Mouse (Mus musculus): ENCODE data around the gene Fbxo11. TPM values are rescaled to one million over a fixed set of nuclear protein-coding genes. Genes with fewer than 3 reads are reported as not detected.
"Not testable (repeated sequence)": the region's sequence is repeated elsewhere in the genome, so short reads cannot be mapped to it uniquely, and the experiment has no call there.

The Fbxo11 gene
- polyA plus RNA-seq, 1 experiment from 2014 or later, result 36.4 TPM

DNA sequence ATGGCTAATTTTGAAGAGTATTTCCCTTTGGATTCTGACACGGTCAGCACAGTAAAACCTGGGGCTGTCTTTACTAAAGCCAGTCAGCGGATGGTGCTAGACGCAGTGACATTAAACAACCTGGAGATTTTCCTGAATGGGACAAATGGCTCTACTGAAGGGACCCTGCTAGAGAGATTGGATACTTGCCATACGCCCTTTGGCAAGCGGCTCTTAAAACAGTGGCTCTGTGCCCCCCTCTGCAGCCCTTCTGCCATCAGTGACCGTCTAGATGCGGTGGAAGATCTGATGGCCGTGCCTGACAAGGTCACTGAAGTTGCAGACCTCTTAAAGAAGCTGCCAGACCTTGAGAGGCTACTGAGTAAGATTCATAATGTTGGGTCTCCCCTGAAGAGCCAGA, 79.2 kb downstream of the Fbxo11 start:
- no peaks in the 10 kb centered on the region for H3K9me3 ChIP-seq (replicated peaks; ENCODE audit: control insufficient read depth, low read length)
- WGBS, result 91% methylated on average over 8 of the region's 8 CpGs
- H3K4me1 ChIP-seq (ENCODE audit: control insufficient read depth, insufficient read depth, low read length), result no peaks in the 10 kb centered on the region
- no peak overlapping the region for H3K9ac ChIP-seq (replicated peaks; ENCODE audit: low read length)
- no peak overlapping the region for H3K27ac ChIP-seq (replicated peaks; ENCODE audit: low read depth, low read length)
- H3K27me3 ChIP-seq (ENCODE audit: control insufficient read depth, insufficient read depth, low read length), result no peaks in the 10 kb centered on the region
- ATAC-seq (replicated peaks; ENCODE audit: insufficient number of reproducible peaks, low FRiP score, low TSS enrichment, low read depth), result no peak
- H3K4me2 ChIP-seq (ENCODE audit: low read depth, low read length), result no peak overlapping the region
- no peak overlapping the region for H3K4me3 ChIP-seq (ENCODE audit: low read depth, low read length)
- peaks cover 10% of the 10 kb centered on the region for H3K36me3 ChIP-seq (replicated peaks; ENCODE audit: control insufficient read depth, insufficient read depth, low read depth, low read length)
- no peak for DNase-seq (ENCODE audit: low spot score)

DNA sequence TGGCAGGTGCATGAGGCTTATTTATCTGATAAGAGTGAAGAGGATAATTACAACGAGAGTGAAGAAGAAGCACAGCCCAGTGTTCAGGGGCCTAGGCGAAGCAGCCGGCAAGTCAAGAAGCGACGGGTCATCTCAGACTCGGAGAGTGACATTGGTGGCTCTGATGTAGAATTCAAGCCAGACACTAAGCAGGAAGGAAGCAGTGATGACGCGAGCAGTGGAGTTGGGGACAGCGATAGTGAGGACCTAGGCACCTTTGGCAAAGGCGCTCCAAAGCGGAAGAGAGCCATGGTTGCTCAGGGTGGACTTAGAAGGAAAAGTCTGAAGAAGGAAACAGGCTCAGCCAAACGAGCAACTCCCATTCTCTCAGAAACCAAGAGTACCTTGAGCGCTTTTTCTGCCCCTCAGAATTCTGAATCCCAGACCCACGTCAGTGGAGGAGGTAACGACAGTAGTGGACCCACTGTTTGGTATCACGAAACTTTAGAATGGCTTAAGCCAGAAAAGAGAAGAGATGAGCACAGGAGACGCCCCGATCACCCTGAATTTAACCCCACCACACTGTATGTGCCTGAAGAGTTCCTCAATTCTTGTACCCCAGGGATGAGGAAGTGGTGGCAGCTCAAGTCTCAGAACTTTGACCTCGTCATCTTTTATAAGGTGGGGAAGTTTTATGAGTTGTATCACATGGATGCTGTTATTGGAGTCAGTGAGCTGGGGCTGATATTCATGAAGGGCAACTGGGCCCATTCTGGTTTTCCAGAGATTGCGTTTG, 80.5 kb downstream of the Fbxo11 start:
- Histone ChIP-seq H3K9ac (replicated peaks; ENCODE audit: low read length) (no peak overlapping the region), H3K4me2 (ENCODE audit: low read depth, low read length) (no peak overlapping the region), H3K27ac (replicated peaks; ENCODE audit: low read depth, low read length) (no peak overlapping the region), H3K36me3 (replicated peaks; ENCODE audit: control insufficient read depth, insufficient read depth, low read depth, low read length) (peaks cover 7% of the 10 kb centered on the region), H3K4me3 (ENCODE audit: low read depth, low read length) (no peak overlapping the region), H3K4me1 (ENCODE audit: control insufficient read depth, insufficient read depth, low read length) (no peaks in the 10 kb centered on the region), H3K9me3 (replicated peaks; ENCODE audit: control insufficient read depth, low read length) (no peaks in the 10 kb centered on the region), H3K27me3 (ENCODE audit: control insufficient read depth, insufficient read depth, low read length) (no peaks in the 10 kb centered on the region)
- DNase-seq (ENCODE audit: low spot score) (no peak), ATAC-seq (replicated peaks; ENCODE audit: insufficient number of reproducible peaks, low FRiP score, low TSS enrichment, low read depth) (no peak)
- WGBS, result 94% methylated on average over 20 of the region's 20 CpGs

DNA sequence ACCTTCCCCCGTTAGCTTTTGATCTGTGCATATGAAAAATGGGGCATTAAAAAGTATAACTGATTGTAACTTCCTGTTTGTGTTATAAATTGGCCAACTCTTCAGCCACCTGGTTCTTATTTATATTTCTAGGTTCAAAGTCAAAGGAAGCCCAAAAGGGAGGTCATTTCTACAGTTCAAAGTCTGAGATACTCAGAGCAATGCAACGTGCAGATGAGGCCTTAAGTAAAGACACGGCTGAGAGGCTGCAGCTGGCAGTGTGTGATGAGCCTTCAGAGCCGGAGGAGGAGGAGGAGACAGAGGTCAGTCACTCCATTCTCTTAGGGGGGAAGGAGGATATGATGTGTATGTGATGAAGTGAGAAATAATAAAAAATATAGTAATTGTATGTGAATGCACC, 81.8 kb downstream of the Fbxo11 start:
- peaks cover 3% of the 10 kb centered on the region for H3K36me3 ChIP-seq (replicated peaks; ENCODE audit: control insufficient read depth, insufficient read depth, low read depth, low read length)
- H3K27ac ChIP-seq (replicated peaks; ENCODE audit: low read depth, low read length), result no peak overlapping the region
- no peaks in the 10 kb centered on the region for H3K9me3 ChIP-seq (replicated peaks; ENCODE audit: control insufficient read depth, low read length)
- no peak for DNase-seq (ENCODE audit: low spot score)
- H3K9ac ChIP-seq (replicated peaks; ENCODE audit: low read length), result no peak overlapping the region
- no peak overlapping the region for H3K4me3 ChIP-seq (ENCODE audit: low read depth, low read length)
- no peaks in the 10 kb centered on the region for H3K27me3 ChIP-seq (ENCODE audit: control insufficient read depth, insufficient read depth, low read length)
- ATAC-seq (replicated peaks; ENCODE audit: insufficient number of reproducible peaks, low FRiP score, low TSS enrichment, low read depth), result no peak
- H3K4me2 ChIP-seq (ENCODE audit: low read depth, low read length), result no peak overlapping the region
- no peaks in the 10 kb centered on the region for H3K4me1 ChIP-seq (ENCODE audit: control insufficient read depth, insufficient read depth, low read length)
- WGBS, result 70% methylated on average over 4 of the region's 4 CpGs

DNA sequence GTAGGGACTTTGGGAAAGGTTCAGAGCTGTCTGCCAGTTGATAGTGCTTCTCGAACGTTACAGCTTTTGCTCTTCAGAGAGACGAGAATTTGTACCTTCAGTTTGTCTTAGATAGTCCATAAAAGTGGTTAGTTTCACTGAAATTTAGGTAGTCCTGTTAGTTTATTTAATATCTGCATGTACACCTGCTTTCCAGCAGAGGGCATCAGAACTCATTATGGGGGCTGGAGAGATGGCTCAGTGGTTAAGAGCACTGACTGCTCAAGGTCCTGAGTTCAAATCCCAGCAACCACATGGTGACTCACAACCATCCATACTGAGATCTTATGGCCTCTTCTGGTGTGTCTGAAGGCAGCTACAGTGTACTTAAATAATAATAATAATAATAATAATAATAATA, 83.0 kb downstream of the Fbxo11 start:
- peaks cover 3% of the 10 kb centered on the region for H3K36me3 ChIP-seq (replicated peaks; ENCODE audit: control insufficient read depth, insufficient read depth, low read depth, low read length)
- H3K4me1 ChIP-seq (ENCODE audit: control insufficient read depth, insufficient read depth, low read length), result no peaks in the 10 kb centered on the region
- H3K9ac ChIP-seq (replicated peaks; ENCODE audit: low read length), result no peak overlapping the region
- H3K9me3 ChIP-seq (replicated peaks; ENCODE audit: control insufficient read depth, low read length), result no peaks in the 10 kb centered on the region
- H3K4me3 ChIP-seq (ENCODE audit: low read depth, low read length), result no peak overlapping the region
- no peak overlapping the region for H3K4me2 ChIP-seq (ENCODE audit: low read depth, low read length)
- 87% methylated on average over 3 of the region's 3 CpGs for whole genome bisulfite sequencing
- ATAC-seq (replicated peaks; ENCODE audit: insufficient number of reproducible peaks, low FRiP score, low TSS enrichment, low read depth), result no peak
- DNase-seq (ENCODE audit: low spot score), result no peak
- H3K27ac ChIP-seq (replicated peaks; ENCODE audit: low read depth, low read length), result no peak overlapping the region
- H3K27me3 ChIP-seq (ENCODE audit: control insufficient read depth, insufficient read depth, low read length), result no peaks in the 10 kb centered on the region

DNA sequence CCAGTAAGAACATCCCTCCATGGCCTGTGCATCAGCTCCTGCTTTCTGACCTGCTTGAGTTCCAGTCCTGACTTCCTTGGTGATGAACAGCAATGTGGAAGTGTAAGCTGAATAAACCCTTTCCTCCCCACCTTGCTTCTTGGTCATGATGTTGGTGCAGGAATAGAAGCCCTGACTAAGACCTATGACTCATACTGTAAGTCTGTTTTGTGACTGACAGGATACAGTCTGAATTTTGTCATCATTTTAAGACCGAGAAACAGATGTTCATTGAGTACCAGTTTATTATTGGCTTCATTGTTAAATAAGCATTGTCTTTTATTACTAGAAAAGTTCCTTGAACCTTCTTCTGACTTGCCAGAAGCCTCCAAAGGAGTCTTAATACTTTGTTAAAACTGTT, 85.4 kb downstream of the Fbxo11 start:
- H3K4me1 ChIP-seq (ENCODE audit: control insufficient read depth, insufficient read depth, low read length); DNase-seq (ENCODE audit: low spot score); H3K27ac ChIP-seq (replicated peaks; ENCODE audit: low read depth, low read length); H3K9ac ChIP-seq (replicated peaks; ENCODE audit: low read length); H3K4me2 ChIP-seq (ENCODE audit: low read depth, low read length); H3K36me3 ChIP-seq (replicated peaks; ENCODE audit: control insufficient read depth, insufficient read depth, low read depth, low read length); H3K4me3 ChIP-seq (ENCODE audit: low read depth, low read length); H3K9me3 ChIP-seq (replicated peaks; ENCODE audit: control insufficient read depth, low read length); ATAC-seq (replicated peaks; ENCODE audit: insufficient number of reproducible peaks, low FRiP score, low TSS enrichment, low read depth); H3K27me3 ChIP-seq (ENCODE audit: control insufficient read depth, insufficient read depth, low read length): not testable (repeated sequence)
- 89% methylated on average over 1 of the region's 1 CpGs for WGBS

DNA sequence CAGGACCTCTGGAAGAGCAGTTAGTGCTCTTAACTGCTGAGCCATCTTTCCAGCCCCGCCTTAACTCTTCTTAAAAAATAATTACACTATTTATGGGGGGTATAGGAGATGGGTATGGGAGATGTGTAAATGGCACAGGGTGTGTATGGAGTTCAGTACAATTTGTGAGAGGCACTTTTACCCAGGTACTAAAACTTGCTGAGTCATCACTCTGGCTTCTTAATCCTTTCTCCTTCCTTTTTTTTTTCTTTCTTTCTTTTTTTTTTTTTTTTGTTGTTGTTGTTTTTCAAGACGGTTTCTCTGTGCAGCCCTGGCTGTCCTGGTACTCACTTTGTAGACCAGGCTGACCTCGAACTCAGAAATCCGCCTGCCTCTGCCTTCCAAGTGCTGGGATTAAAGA, 88.2 kb downstream of the Fbxo11 start:
- H3K27ac ChIP-seq (replicated peaks; ENCODE audit: low read depth, low read length), result not testable (repeated sequence)

DNA sequence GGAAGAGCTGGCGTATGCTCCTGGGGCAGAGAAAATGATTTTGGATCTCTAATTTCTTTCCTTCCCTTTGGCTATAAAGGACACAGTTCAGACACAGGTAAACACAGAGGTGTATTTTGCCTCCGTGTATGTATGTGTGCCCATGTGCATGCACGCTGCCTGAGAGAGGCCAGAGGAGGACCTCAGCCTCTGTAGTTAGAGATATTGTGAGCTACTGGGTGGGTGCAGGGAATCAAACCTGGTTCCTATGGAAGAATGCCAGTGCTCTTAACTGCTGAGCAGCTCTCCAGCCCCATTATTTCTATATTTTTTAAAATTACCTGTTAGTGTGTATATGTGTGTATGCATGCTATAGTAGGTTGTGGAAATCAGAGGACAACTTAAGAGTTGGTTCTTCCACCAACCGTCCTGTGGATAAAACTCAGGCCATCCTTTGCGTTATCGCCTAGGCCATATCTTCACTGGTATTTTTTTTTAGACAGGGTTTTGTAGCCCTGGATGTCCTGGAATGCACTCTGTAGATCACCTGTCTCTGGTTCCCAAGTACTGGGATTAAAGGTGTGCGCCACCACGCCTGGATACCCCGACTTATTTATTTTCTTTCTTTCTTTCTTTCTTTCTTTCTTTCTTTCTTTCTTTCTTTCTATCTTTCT, 88.8 kb downstream of the Fbxo11 start:
- ATAC-seq (replicated peaks; ENCODE audit: insufficient number of reproducible peaks, low FRiP score, low TSS enrichment, low read depth), result no peak
- H3K4me3 ChIP-seq (ENCODE audit: low read depth, low read length), result peak overlapping the region; percentile 60
- H3K36me3 ChIP-seq (replicated peaks; ENCODE audit: control insufficient read depth, insufficient read depth, low read depth, low read length), result no peaks in the 10 kb centered on the region
- no peaks in the 10 kb centered on the region for H3K4me1 ChIP-seq (ENCODE audit: control insufficient read depth, insufficient read depth, low read length)
- 73% methylated on average over 9 of the region's 9 CpGs for WGBS
- peak overlapping the region; percentile 63 for H3K4me2 ChIP-seq (ENCODE audit: low read depth, low read length)
- H3K27ac ChIP-seq (replicated peaks; ENCODE audit: low read depth, low read length), result no peak overlapping the region
- H3K27me3 ChIP-seq (ENCODE audit: control insufficient read depth, insufficient read depth, low read length), result no peaks in the 10 kb centered on the region
- peak overlapping the region; percentile 15 for H3K9ac ChIP-seq (replicated peaks; ENCODE audit: low read length)
- H3K9me3 ChIP-seq (replicated peaks; ENCODE audit: control insufficient read depth, low read length), result no peaks in the 10 kb centered on the region
- no peak for DNase-seq (ENCODE audit: low spot score)

More for the DNA sequence above, 88.2 kb downstream of the Fbxo11 start:
- not testable (repeated sequence) for ATAC-seq (replicated peaks; ENCODE audit: insufficient number of reproducible peaks, low FRiP score, low TSS enrichment, low read depth); H3K4me3 ChIP-seq (ENCODE audit: low read depth, low read length); H3K4me2 ChIP-seq (ENCODE audit: low read depth, low read length); H3K9me3 ChIP-seq (replicated peaks; ENCODE audit: control insufficient read depth, low read length); H3K4me1 ChIP-seq (ENCODE audit: control insufficient read depth, insufficient read depth, low read length); DNase-seq (ENCODE audit: low spot score); H3K27me3 ChIP-seq (ENCODE audit: control insufficient read depth, insufficient read depth, low read length); H3K36me3 ChIP-seq (replicated peaks; ENCODE audit: control insufficient read depth, insufficient read depth, low read depth, low read length); H3K9ac ChIP-seq (replicated peaks; ENCODE audit: low read length)
- 82% methylated on average over 4 of the region's 4 CpGs for WGBS

DNA sequence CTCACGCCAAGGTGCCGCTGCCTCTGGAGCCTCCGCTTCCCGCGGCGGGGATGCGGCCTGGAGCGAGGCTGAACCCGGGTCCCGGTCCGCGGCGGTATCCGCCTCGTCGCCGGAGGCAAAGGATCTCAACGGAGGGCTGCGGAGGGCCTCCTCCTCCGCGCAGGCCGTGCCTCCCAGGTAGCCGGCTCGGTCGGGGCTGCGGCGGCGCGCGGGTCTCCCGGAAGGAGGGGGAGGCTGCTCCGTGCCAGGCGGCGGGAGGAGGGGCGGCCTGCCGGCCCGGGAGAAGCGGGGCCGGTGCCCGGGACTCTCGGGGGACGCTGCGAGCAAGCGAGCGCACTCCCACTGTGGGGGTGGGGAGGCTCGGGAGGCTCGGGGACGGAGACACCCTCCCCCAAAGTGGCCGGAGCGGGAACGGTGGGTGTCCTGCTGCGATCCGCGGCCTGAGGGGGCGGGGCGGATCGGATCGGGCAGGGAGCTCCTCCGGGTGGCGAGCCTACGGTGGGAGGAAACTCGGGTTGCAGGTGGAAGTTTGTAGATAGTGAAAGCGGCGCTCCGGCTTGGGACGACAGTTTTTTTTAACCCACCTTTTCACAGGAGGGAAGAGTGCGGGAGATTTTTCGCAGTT, 89.8 kb downstream of the Fbxo11 start:
- ATAC-seq (replicated peaks; ENCODE audit: insufficient number of reproducible peaks, low FRiP score, low TSS enrichment, low read depth), result peak; percentile 55
- Histone ChIP-seq H3K4me1 (ENCODE audit: control insufficient read depth, insufficient read depth, low read length) (no peaks in the 10 kb centered on the region), H3K27ac (replicated peaks; ENCODE audit: low read depth, low read length) (peak overlapping the region; percentile 83), H3K36me3 (replicated peaks; ENCODE audit: control insufficient read depth, insufficient read depth, low read depth, low read length) (no peaks in the 10 kb centered on the region), H3K4me2 (ENCODE audit: low read depth, low read length) (peak overlapping the region; percentile 63), H3K9me3 (replicated peaks; ENCODE audit: control insufficient read depth, low read length) (no peaks in the 10 kb centered on the region), H3K9ac (replicated peaks; ENCODE audit: low read length) (peak overlapping the region; percentile 91), H3K4me3 (ENCODE audit: low read depth, low read length) (peak overlapping the region; percentile 60), H3K27me3 (ENCODE audit: control insufficient read depth, insufficient read depth, low read length) (no peaks in the 10 kb centered on the region)
- peak; percentile 57 for DNase-seq (ENCODE audit: low spot score)
- WGBS, result 2% methylated on average over 45 of the region's 68 CpGs
